Mouse (Mus musculus) lung, postnatal 4 days (tissue): ENCODE data around the gene Rfx2.

Experiments used
- DNase-seq, 2 experiments: peaks; one replicate each; pipeline ENCODE4 v3.0.0; 2021

Rfx2 gene

DNA sequence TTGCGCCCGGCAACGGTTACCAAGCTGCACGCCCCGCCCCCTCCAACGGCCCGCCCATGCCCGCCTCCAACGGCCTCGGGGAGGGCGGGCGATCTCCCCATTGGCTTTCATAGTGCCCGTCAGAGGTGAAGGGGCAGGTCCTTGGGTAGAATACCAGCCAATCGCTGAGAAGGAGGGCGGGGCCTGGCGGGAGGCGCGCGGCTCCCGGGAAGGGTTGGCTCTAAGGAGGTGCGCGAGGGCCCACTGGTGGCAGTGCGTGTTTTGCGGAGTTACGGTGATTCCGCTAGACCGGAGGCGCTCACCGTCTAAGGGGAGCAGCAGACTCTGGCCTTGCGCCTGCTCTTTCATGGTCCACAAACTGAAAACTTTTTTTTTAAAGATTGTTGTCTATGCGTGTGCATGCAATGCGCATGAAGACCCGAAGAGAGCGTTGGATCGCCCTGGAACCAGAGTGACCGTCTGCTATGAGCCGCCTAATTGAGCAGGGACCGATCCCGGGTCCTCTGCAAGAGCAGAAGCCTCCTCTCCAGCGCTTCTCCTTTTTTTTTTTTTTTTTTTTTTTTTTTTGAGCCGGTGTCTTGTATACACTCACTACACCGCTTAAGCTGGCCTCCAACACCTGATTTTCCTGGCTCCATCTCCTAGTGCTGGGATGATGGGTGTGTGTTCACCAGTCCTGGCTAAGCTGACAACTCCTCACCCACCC lies 451 bp upstream of the Rfx2 start:
- DNase-seq: peak; percentile 99

DNA sequence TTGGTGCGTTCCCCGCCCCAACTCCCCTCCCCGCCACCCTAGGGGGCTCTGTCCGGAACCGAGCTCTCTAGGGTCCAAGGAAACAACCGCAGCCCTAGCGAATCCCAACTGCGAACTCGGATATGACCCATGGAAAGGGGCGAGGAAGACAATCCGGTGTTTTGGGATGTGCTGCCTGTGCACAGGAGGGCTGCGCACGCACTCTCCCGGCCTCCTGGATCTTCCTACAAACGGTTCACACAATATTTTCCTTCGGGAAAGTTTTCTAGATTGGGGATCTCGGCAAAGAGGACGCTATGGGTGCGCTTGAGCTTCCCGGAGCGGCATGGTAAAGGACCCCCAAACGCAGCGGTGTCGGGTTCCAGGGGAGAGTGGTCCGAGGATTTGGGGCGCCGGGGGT lies 1.0 kb downstream of the Rfx2 start:
- no peak for DNase-seq

- DNase-seq: no peak
These were observed 1.6 kb downstream of the Rfx2 start for GRCm38 (mm10) chr17:56829171-56829570.

DNA sequence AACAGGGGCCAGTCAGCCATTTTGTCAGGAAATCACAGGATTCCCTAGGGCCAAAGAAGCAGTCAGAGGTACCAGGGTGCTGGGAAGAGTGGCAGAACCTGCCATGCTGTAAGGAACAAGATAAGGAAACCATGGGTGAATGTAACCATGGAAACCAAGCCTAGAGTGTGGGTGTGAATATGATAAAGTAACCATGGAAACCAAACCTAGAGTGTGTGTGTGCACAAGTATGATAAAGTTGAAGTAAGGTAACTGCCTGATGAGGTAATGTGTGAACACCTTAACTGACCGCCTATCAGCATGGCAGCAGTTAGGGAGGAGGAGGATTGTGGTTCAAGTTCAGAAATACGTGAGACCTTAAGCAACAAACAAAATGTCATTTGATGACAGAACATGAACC lies 4.1 kb downstream of the Rfx2 start:
- DNase-seq: no peak

- no peak for DNase-seq
These were observed 7.5 kb downstream of the Rfx2 start for GRCm38 (mm10) chr17:56823352-56823751.

DNA sequence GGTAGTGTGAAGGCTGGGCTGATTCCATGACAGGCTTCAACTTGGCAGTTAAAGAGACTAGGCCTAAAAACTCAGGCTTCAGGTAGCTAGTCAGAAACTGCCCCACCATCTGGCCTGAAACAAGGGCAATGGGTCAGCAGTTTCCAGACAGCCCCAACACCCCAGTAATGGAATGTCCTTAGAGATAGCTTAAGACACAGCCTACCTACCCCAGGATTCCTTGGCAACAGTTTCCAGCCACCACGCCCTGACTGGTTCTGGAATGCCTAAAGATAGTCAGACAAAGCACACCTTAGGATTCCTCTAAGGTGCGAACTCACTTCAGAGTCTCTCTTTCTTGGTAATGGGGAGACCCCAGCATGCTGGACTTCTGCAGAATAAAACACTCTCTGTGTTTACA lies 8.4 kb downstream of the Rfx2 start:
- DNase-seq: no peak

GRCm38 (mm10) chr17:56819694-56820111 lies 11.1 kb downstream of the Rfx2 start:
- DNase-seq: peak; percentile 33 to 65

DNA sequence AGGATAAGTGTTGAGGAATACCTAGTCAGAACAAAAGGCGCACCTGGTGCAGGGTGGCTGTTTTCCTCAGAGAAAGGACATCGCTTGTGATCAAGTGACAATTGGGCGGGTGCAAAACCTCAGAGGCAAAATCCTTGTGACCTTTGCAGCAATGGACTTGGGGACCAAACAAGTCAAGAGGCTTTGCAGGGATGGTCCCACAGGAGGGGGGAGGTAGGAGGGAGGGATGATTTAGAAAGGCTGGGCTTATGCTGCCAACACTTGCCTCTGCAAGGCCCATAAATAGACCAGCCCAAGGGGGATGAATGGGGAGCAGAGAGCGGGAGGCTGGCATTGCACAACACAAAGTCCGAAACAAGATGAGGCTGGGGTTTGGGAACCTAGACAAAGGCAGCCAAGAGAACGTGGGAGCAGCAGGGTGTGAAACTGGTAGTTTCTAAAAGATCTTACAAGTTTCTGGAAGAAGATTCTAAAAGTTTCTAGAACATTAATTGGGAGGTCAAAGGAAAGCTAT lies 11.7 kb downstream of the Rfx2 start:
- DNase-seq: no peak

- DNase-seq: no peak
These were observed 12.7 kb downstream of the Rfx2 start for GRCm38 (mm10) chr17:56818067-56818636.

- DNase-seq: no peak
These were observed 15.8 kb downstream of the Rfx2 start for GRCm38 (mm10) chr17:56815057-56815345.

GRCm38 (mm10) chr17:56814316-56815056 lies 16.3 kb downstream of the Rfx2 start:
- peak; percentile 85 to 90 for DNase-seq

DNA sequence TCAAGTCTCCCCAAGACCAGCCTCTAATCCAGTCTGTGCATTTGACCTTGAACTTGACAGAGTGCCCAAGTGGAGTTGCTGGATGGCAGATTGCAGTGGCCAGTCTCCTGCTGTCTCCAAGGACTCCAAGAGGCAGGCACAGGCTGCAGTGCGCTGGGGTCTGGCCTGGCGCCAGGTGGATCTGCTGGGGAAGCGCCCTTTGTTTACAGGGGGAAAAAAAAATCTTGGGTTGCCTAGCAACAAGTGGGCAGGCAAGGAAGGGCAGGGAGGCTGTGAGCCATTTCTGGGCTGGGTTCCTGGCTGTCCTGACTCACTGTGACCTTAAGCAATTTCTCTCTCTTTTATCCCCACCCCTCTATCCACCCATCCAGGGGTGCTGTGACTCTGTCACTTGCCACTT lies 20.6 kb downstream of the Rfx2 start:
- peak; percentile 90 to 94 for DNase-seq

- peak; percentile 79 to 86 for DNase-seq
These were observed 22.3 kb downstream of the Rfx2 start for GRCm38 (mm10) chr17:56808518-56808917.

DNA sequence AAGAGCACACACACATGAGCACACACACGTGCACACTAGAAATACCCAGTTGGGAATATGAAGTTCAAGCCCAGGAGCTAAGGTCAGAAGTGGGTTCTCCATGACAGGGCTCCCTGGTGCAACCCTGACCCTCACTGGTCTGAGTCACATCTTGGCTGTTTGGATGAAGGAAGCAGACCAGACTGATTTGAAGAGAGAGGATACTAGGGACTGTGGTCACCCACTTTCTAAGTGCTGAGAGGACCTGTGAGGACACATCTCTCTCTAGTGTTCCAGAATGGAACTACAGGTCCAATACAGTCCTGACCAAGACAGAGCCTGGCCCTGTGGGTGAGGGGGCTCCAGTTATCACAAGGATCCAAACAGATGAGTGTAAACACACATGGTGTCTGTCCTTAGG lies 25.0 kb downstream of the Rfx2 start:
- no peak for DNase-seq

GRCm38 (mm10) chr17:56804952-56805351 lies 25.9 kb downstream of the Rfx2 start:
- DNase-seq: no peak

- DNase-seq: no peak
These were observed 28.7 kb downstream of the Rfx2 start for GRCm38 (mm10) chr17:56802065-56802464.

GRCm38 (mm10) chr17:56799276-56799675 lies 31.5 kb downstream of the Rfx2 start:
- DNase-seq: no peak

DNA sequence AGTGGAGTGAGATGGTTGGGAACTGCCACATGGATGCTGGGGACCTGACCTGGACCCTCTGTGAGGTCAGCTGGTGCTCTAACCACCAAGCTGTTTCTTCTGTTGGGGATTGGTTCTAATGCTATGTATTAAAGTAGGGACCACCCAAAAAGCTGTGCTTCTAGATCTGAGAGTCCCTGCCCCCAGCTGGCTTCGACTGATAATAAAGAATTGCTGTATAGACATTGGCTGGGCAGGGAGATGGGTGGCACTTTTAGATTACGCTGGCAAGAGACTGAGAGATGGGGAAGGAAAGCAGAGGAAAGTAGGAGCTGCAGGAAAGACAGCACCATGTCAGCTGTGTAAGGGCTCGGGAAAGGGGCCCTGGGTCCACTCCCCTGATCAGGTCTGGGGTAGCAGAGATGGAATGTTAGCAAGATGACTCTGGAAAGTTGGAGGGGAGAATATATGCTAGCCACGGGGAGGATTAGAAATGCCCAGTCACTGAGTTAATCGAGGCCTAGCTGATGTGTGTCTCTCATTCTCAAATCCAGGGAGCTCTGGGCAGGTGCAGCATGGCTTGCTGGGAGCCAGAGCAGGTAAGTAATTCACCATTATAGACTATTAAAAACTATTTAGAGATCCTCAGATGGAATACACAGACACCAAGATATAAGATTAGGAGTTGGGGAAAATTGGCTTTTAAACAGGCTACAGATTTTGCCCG lies 37.0 kb downstream of the Rfx2 start:
- DNase-seq: no peak

DNA sequence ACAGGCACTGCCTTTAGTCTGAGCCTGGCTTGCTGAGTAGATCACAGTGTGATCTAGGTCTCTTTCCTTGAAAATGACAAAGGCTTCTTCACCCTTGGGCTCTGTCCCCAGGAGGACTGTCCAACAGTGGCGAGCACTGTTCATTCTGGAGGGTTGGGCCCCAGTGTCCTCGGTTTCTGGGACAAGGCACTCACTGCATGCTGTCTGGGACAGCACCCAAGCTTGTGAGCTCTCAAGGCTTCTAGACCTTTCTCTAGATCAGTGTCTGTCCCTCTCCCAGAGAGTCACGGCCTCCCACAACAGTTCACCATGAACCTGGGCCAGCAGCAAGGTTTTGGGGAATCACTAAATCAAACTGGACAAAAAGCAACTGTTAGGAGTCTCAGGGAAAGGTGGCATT lies 38.2 kb downstream of the Rfx2 start:
- no peak for DNase-seq

DNA sequence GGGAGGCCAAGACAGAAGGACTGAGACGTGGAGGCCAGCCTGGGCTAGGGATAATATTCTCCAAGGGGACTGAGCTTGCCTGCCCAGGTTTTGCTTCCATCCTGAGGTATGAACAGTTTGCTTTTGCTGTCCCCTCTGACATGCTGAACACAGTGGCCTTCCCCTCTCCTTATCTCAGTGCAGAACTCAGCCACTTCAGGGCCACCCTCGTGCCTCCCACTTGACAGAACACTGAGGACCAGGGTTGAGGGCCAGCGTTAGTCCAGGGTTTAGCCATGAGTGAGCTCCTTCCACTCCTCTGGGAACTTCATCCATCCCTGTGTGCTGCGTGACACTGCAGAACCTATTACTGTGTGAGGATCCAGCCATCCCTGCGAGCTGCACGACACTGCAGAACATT lies 41.5 kb downstream of the Rfx2 start:
- DNase-seq: no peak

- DNase-seq: no peak
These were observed 41.9 kb downstream of the Rfx2 start for GRCm38 (mm10) chr17:56788886-56789285.

DNA sequence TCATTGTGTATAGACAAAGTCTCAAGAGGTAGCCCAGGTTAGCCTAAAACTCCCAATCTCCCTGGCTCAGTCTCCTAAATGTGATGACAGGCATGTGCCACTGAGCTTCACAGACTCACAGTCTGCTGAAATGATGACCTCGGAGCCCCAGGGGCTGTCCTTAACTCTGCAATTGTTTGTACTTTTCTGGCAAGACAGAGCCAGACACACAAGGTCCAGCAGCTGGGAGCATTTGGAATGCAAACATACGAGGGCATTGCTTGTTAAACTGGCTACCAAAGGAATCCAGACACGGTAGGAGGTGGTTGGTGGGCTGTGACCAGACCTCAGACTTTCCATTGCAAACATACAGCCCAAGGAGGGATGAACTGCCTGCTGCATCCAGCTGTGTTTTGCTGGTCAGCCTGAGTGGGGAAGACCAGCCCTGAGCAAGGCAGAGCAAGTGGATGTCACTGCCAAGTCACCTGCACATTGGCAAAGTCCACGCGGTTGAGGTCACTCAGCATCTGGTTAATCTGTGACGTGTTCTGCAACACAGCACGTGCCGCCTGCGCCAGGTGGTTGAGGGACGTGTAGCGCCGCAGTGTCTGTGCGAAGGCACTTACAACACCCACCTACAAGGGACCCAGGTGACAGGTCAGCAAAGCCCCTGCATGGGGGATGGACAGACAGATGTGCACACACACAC lies 50.4 kb downstream of the Rfx2 start:
- no peak for DNase-seq

- no peak for DNase-seq
These were observed 51.9 kb downstream of the Rfx2 start for GRCm38 (mm10) chr17:56778779-56779362.
